Mouse (Mus musculus) liver, embryonic 16.5 days (tissue): Measurements from ENCODE around the gene Ndst2. TPM values are rescaled to one million over a fixed set of nuclear protein-coding genes. Genes with fewer than 3 reads are reported as not detected.

Experiments used
- ATAC-seq: fragments of 200-750 bp; cut with Nextera tagmentation; 2 replicates; pipeline ENCODE4 v1.8.0; 2017; ENCODE audit warnings: low read depth, mild to moderate bottlenecking, moderate number of reproducible peaks, moderate library complexity
- H3K27ac ChIP-seq: fragments of 300-500 bp; sonication (generic); 2 replicates; pipeline ENCODE4 v1.5.1; 2014; ENCODE audit warnings: mild to moderate bottlenecking, low read length
- H3K27me3 ChIP-seq: fragments of 300-500 bp; sonication (generic); 2 replicates; pipeline ENCODE4 v1.6.1; 2014; ENCODE audit warnings: low read depth, low read length, mixed read lengths; ENCODE audit not compliant: control insufficient read depth, insufficient read depth
- H3K36me3 ChIP-seq: fragments of 300-500 bp; sonication (generic); 2 replicates; pipeline ENCODE4 v1.6.1; 2014; ENCODE audit warnings: mild to moderate bottlenecking; ENCODE audit not compliant: control insufficient read depth, insufficient read depth
- H3K4me1 ChIP-seq: fragments of 300-500 bp; sonication (generic); 2 replicates; pipeline ENCODE4 v1.6.1; 2014; ENCODE audit warnings: low read depth, low read length, mixed read lengths; ENCODE audit not compliant: control insufficient read depth
- H3K4me2 ChIP-seq: fragments of 300-500 bp; sonication (generic); 2 replicates; pipeline ENCODE4 v1.6.1; 2014; ENCODE audit warnings: low read depth, low read length, mixed read lengths
- H3K4me3 ChIP-seq: fragments of 300-500 bp; sonication (generic); 2 replicates; pipeline ENCODE4 v1.5.1; 2014; ENCODE audit warnings: low read depth, mild to moderate bottlenecking, low read length
- H3K9ac ChIP-seq: fragments of 300-500 bp; sonication (generic); 2 replicates; pipeline ENCODE4 v1.6.1; 2014; ENCODE audit warnings: low read depth, low read length
- H3K9me3 ChIP-seq: fragments of 300-500 bp; sonication (generic); replicated peaks from 2 replicates; pipeline ENCODE4 v1.6.1; 2016; ENCODE audit warnings: low read length; ENCODE audit not compliant: control insufficient read depth
- WGBS: fragments of 180-500 bp; shearing (Covaris S2); extraction: QIAGEN DNeasy Blood & Tissue Kit; methylation state at CpG from one replicate; pipeline ENCODE4 v1.1.7; 2014; ENCODE audit not compliant: insufficient replicate concordance; 5-methylcytosine and 5-hydroxymethylcytosine counted together
- polyA plus RNA-seq: library from polyadenylated mRNA; unstranded; fragments of >200 nt; fragmentation: Nextera tagmentation; extraction: Ambion mirVana; gene quantifications from 2 replicates; pipeline ENCODE4 v1.2.1, GENCODE M21; 2015

Gene Ndst2
- polyA plus RNA-seq, 1 experiment from 2014 or later, result 16.7 TPM

GRCm38 (mm10) chr14:20748388-20748787, 14.0 kb upstream of the Ndst2 start:
- Histone ChIP-seq H3K4me1 (no peaks in the 10 kb centered on the region), H3K4me2 (no peak overlapping the region), H3K27me3 (no peaks in the 10 kb centered on the region), H3K27ac (no peak overlapping the region), H3K9ac (no peak overlapping the region), H3K4me3 (no peak overlapping the region), H3K36me3 (no peaks in the 10 kb centered on the region), H3K9me3 (no peaks in the 10 kb centered on the region)
- 71% methylated on average over 4 of the region's 4 CpGs for WGBS
- ATAC-seq, result no peak

- Histone ChIP-seq H3K4me2 (no peak overlapping the region), H3K27me3 (no peaks in the 10 kb centered on the region), H3K9me3 (no peaks in the 10 kb centered on the region), H3K27ac (no peak overlapping the region), H3K36me3 (no peaks in the 10 kb centered on the region), H3K4me3 (no peak overlapping the region), H3K9ac (no peak overlapping the region), H3K4me1 (no peaks in the 10 kb centered on the region)
- no peak for ATAC-seq
- 63% methylated on average over 3 of the region's 3 CpGs for WGBS
Observed at GRCm38 (mm10) chr14:20746935-20747334, 12.6 kb upstream of the Ndst2 start.

GRCm38 (mm10) chr14:20743614-20744013, 9.3 kb upstream of the Ndst2 start:
- no peaks in the 10 kb centered on the region for H3K9me3 ChIP-seq
- no peak overlapping the region for H3K4me3 ChIP-seq
- H3K4me1 ChIP-seq, result no peaks in the 10 kb centered on the region
- H3K27me3 ChIP-seq, result no peaks in the 10 kb centered on the region
- H3K36me3 ChIP-seq, result no peaks in the 10 kb centered on the region; the same call in 1 of the 2 replicates
- no peak for ATAC-seq
- no peak overlapping the region for H3K4me2 ChIP-seq
- no peak overlapping the region for H3K27ac ChIP-seq
- no peak overlapping the region for H3K9ac ChIP-seq
- WGBS, result 60% methylated on average over 3 of the region's 3 CpGs

- Histone ChIP-seq H3K9ac (no peak overlapping the region), H3K36me3 (no peaks in the 10 kb centered on the region; the same call in 1 of the 2 replicates), H3K4me3 (no peak overlapping the region), H3K9me3 (no peaks in the 10 kb centered on the region), H3K27me3 (no peaks in the 10 kb centered on the region), H3K4me2 (no peak overlapping the region), H3K27ac (no peak overlapping the region), H3K4me1 (peaks cover 10% of the 10 kb centered on the region)
- WGBS, result 72% methylated on average over 9 of the region's 9 CpGs
- no peak for ATAC-seq
Observed at GRCm38 (mm10) chr14:20741301-20741700, 6.9 kb upstream of the Ndst2 start.

- Histone ChIP-seq H3K9ac (no peak overlapping the region), H3K27me3 (no peaks in the 10 kb centered on the region), H3K36me3 (no peaks in the 10 kb centered on the region; the same call in 1 of the 2 replicates), H3K9me3 (no peaks in the 10 kb centered on the region), H3K27ac (no peak overlapping the region), H3K4me2 (no peak overlapping the region), H3K4me3 (no peak overlapping the region), H3K4me1 (peaks cover 17% of the 10 kb centered on the region)
- 73% methylated on average over 8 of the region's 8 CpGs for WGBS
- ATAC-seq, result no peak
Observed at GRCm38 (mm10) chr14:20738511-20738910, 4.1 kb upstream of the Ndst2 start.

- no peak overlapping the region for H3K27ac ChIP-seq
- no peak overlapping the region for H3K9ac ChIP-seq
- no peak overlapping the region for H3K4me3 ChIP-seq
Observed at GRCm38 (mm10) chr14:20737306-20737705, 2.9 kb upstream of the Ndst2 start.

GRCm38 (mm10) chr14:20735892-20736390, 1.6 kb upstream of the Ndst2 start:
- WGBS, result 68% methylated on average over 13 of the region's 13 CpGs
- no peak overlapping the region for H3K4me2 ChIP-seq
- H3K4me1 ChIP-seq, result peaks cover 32% of the 10 kb centered on the region
- H3K27me3 ChIP-seq, result no peaks in the 10 kb centered on the region
- ATAC-seq, result no peak
- no peak overlapping the region for H3K27ac ChIP-seq
- H3K36me3 ChIP-seq, result no peaks in the 10 kb centered on the region; the same call in 1 of the 2 replicates
- no peak overlapping the region for H3K4me3 ChIP-seq
- H3K9me3 ChIP-seq, result no peaks in the 10 kb centered on the region
- H3K9ac ChIP-seq, result no peak overlapping the region

More at GRCm38 (mm10) chr14:20737306-20737705, 2.9 kb upstream of the Ndst2 start:
- Histone ChIP-seq H3K36me3 (no peaks in the 10 kb centered on the region; the same call in 1 of the 2 replicates), H3K4me2 (0 out of 2 replicates have a peak overlapping the region, but pooled peaks have one; percentile 19), H3K27me3 (no peaks in the 10 kb centered on the region), H3K9me3 (no peaks in the 10 kb centered on the region), H3K4me1 (peaks cover 21% of the 10 kb centered on the region)
- no peak for ATAC-seq
- 47% methylated on average over 14 of the region's 14 CpGs for WGBS

- Histone ChIP-seq H3K27ac (peak overlapping the region; percentile 86), H3K9ac (no peak overlapping the region; the same call in 1 of the 2 replicates), H3K4me2 (peak overlapping the region; percentile 77; the same call in 1 of the 2 replicates)
Observed at GRCm38 (mm10) chr14:20735052-20735451, 690 bp upstream of the Ndst2 start.

GRCm38 (mm10) chr14:20733041-20733951, 1.1 kb downstream of the Ndst2 start:
- 15% methylated on average over 12 of the region's 12 CpGs for WGBS
- H3K4me1 ChIP-seq, result peaks cover 32% of the 10 kb centered on the region
- H3K9ac ChIP-seq, result peak overlapping the region; percentile 91
- H3K36me3 ChIP-seq, result peaks cover 17% of the 10 kb centered on the region
- ATAC-seq, result peak; percentile 25
- peak overlapping the region; percentile 86 for H3K27ac ChIP-seq
- no peaks in the 10 kb centered on the region for H3K27me3 ChIP-seq
- H3K4me2 ChIP-seq, result peak overlapping the region; percentile 77
- peak overlapping the region; percentile 84 for H3K4me3 ChIP-seq
- no peaks in the 10 kb centered on the region for H3K9me3 ChIP-seq

More at GRCm38 (mm10) chr14:20735052-20735451, 690 bp upstream of the Ndst2 start:
- H3K4me1 ChIP-seq, result peaks cover 32% of the 10 kb centered on the region
- peak overlapping the region; percentile 84; the same call in 1 of the 2 replicates for H3K4me3 ChIP-seq
- no peaks in the 10 kb centered on the region for H3K9me3 ChIP-seq
- ATAC-seq, result no peak
- peaks cover under 1% of the 10 kb centered on the region for H3K36me3 ChIP-seq
- H3K27me3 ChIP-seq, result no peaks in the 10 kb centered on the region
- 45% methylated on average over 2 of the region's 2 CpGs for WGBS
